ENCODE assay signal across 10 mouse cellular contexts in genomic region chr11:58200226-58200625, GRCm38 (mm10). TPM values are rescaled to one million over a fixed set of nuclear protein-coding genes. Genes with fewer than 3 reads are reported as not detected.
A peak's percentile ranks its signal among the peaks of the same experiment; 100 is the strongest.
DNase-seq lines count a peak whose midpoint lies in the region; ATAC-seq and TF ChIP-seq lines count a peak whose summit lies in the region.
"Had no signal": no experiment of that assay in that cellular context is flagged by ENCODE, and none has a peak within 500 bp of the region (broad histone marks: within the 10 kb centered on the region; RNA-seq: fewer than 3 reads in every experiment).

No protein-coding gene starts in this region.

- H3ac ChIP-seq in myocyte (ENCODE audit: control insufficient read depth, insufficient read length), result no peak overlapping the region

- TF ChIP-seq CTCF in layer of hippocampus, adult 2 months (conservative IDR thresholded peaks at IDR 0.05), result no peak

- DNase-seq in embryonic facial prominence, embryonic 10.5 days (ENCODE audit: low spot score), result no peak
- DNase-seq in layer of hippocampus, adult 2 months (ENCODE audit: low spot score in 2 of 2), result no peak
- no peak for DNase-seq in layer of hippocampus, postnatal 14 days (ENCODE audit: low spot score in 2 of 2)
- DNase-seq in induced T-regulatory cell, adult 2 months (ENCODE audit: low read depth), result peak; percentile 55
- no peak for DNase-seq in gastrocnemius, adult 8-10 months (ENCODE audit: low spot score in 2 of 2)
- DNase-seq: gastrocnemius, postnatal 10 days had no signal

- H3K4me3 ChIP-seq in embryonic facial prominence, embryonic 15.5 days (replicated peaks), result no peak overlapping the region
- no peak overlapping the region for H3K4me3 ChIP-seq in embryonic facial prominence, embryonic 10.5 days
- peak overlapping the region; percentile 72; the same call in 1 of the 2 replicates for H3K4me3 ChIP-seq in layer of hippocampus, adult 2 months
- H3K4me3 ChIP-seq in myocyte, result peak overlapping the region; percentile 39
- no peak overlapping the region for H3K4me3 ChIP-seq in kidney, embryonic 16.5 days (ENCODE audit: low read length)

- ATAC-seq in embryonic facial prominence, embryonic 15.5 days (ENCODE audit: insufficient number of reproducible peaks, low FRiP score, low TSS enrichment, low read depth), result no peak
- ATAC-seq in kidney, embryonic 16.5 days (ENCODE audit: low FRiP score, low TSS enrichment), result no peak

- no peak overlapping the region for H3K27ac ChIP-seq in embryonic facial prominence, embryonic 15.5 days (replicated peaks)
- H3K27ac ChIP-seq in embryonic facial prominence, embryonic 10.5 days (replicated peaks), result no peak overlapping the region
- H3K27ac ChIP-seq in layer of hippocampus, adult 2 months, result no peak overlapping the region
- no peak overlapping the region for H3K27ac ChIP-seq in kidney, embryonic 16.5 days (ENCODE audit: low read length)
- H3K27ac ChIP-seq: limb, embryonic 10.5 days had no signal

- no peak overlapping the region for H3K9ac ChIP-seq in embryonic facial prominence, embryonic 15.5 days
- H3K9ac ChIP-seq in kidney, embryonic 16.5 days (replicated peaks; ENCODE audit: low read length), result no peak overlapping the region

- no peaks in the 10 kb centered on the region for H3K4me1 ChIP-seq in embryonic facial prominence, embryonic 15.5 days
- peaks cover 11% of the 10 kb centered on the region; the same call in 1 of the 2 replicates for H3K4me1 ChIP-seq in embryonic facial prominence, embryonic 10.5 days
- H3K4me1 ChIP-seq in kidney, embryonic 16.5 days (ENCODE audit: insufficient read depth, low read length), result peaks cover 3% of the 10 kb centered on the region; the same call in 1 of the 2 replicates

- no peaks in the 10 kb centered on the region for H3K9me3 ChIP-seq in embryonic facial prominence, embryonic 15.5 days (replicated peaks)
- no peaks in the 10 kb centered on the region for H3K9me3 ChIP-seq in embryonic facial prominence, embryonic 10.5 days
- H3K9me3 ChIP-seq in kidney, embryonic 16.5 days (ENCODE audit: low read length), result no peaks in the 10 kb centered on the region
- H3K9me3 ChIP-seq: limb, embryonic 10.5 days had no signal

- H3K36me3 ChIP-seq in embryonic facial prominence, embryonic 15.5 days, result no peaks in the 10 kb centered on the region
- no peaks in the 10 kb centered on the region for H3K36me3 ChIP-seq in embryonic facial prominence, embryonic 10.5 days (replicated peaks)
- no peaks in the 10 kb centered on the region for H3K36me3 ChIP-seq in myocyte (ENCODE audit: control insufficient read depth, insufficient read depth)
- no peaks in the 10 kb centered on the region for H3K36me3 ChIP-seq in kidney, embryonic 16.5 days (ENCODE audit: insufficient read depth, low read length)
- H3K36me3 ChIP-seq: limb, embryonic 10.5 days had no signal

- H3K4me2 ChIP-seq in embryonic facial prominence, embryonic 15.5 days (replicated peaks), result peak overlapping the region; percentile 69; the same call in 1 of the 2 replicates
- H3K4me2 ChIP-seq in myocyte (ENCODE audit: low read depth), result no peak overlapping the region
- no peak overlapping the region for H3K4me2 ChIP-seq in kidney, embryonic 16.5 days (replicated peaks; ENCODE audit: low read depth, low read length)

- 69% methylated on average over 4 of the region's 4 CpGs for whole genome bisulfite sequencing in embryonic facial prominence, embryonic 15.5 days
- 92% methylated on average over 4 of the region's 4 CpGs for WGBS in embryonic facial prominence, embryonic 10.5 days
- 92% methylated on average over 4 of the region's 4 CpGs for WGBS in kidney, embryonic 16.5 days

- no peaks in the 10 kb centered on the region for H3K27me3 ChIP-seq in embryonic facial prominence, embryonic 15.5 days
- H3K27me3 ChIP-seq in embryonic facial prominence, embryonic 10.5 days (replicated peaks; ENCODE audit: low read depth, poor library complexity, severe bottlenecking), result no peaks in the 10 kb centered on the region
- H3K27me3 ChIP-seq in myocyte (ENCODE audit: control insufficient read depth, insufficient read depth, insufficient read length), result peaks cover 5% of the 10 kb centered on the region
- H3K27me3 ChIP-seq in kidney, embryonic 16.5 days (ENCODE audit: insufficient read depth, low read length), result no peaks in the 10 kb centered on the region

- no peak for TF ChIP-seq POLR2A in myocyte (IDR thresholded peaks at IDR 0.05; ENCODE audit: insufficient read length, low read depth)

- no peaks in the 10 kb centered on the region for H3K79me2 ChIP-seq in myocyte (ENCODE audit: control insufficient read depth, insufficient read depth)

TF ChIP-seq in myocyte, 11 proteins besides CTCF, POLR2A, EP300 and RAD21:
- TF ChIP-seq MYOD1 (IDR thresholded peaks at IDR 0.05; ENCODE audit: control insufficient read depth in 1 of 3, insufficient read length in 2 of 3, low read depth in 2 of 3), result no peak
- TF ChIP-seq USF1 (IDR thresholded peaks at IDR 0.05; ENCODE audit: low read depth), result no peak
- no peak for TF ChIP-seq POLR2AphosphoS2 (IDR thresholded peaks at IDR 0.05; ENCODE audit: insufficient read length, low read depth)
- no peak for TF ChIP-seq TCF3 (IDR thresholded peaks at IDR 0.05; ENCODE audit: insufficient read length, low read depth)
- no peak for TF ChIP-seq CEBPB (IDR thresholded peaks at IDR 0.05; ENCODE audit: insufficient read depth, poor library complexity, severe bottlenecking)
- TF ChIP-seq TCF12 (IDR thresholded peaks at IDR 0.05; ENCODE audit: insufficient read depth, poor library complexity, severe bottlenecking), result no peak
- TF ChIP-seq REST (IDR thresholded peaks at IDR 0.05; ENCODE audit: insufficient read depth, insufficient read length), result no peak
- TF ChIP-seq E2F4 (IDR thresholded peaks at IDR 0.05; ENCODE audit: insufficient read depth), result no peak
- no peak for TF ChIP-seq SRF (IDR thresholded peaks at IDR 0.05; ENCODE audit: control insufficient read depth, insufficient read length, low read depth)
- no peak for TF ChIP-seq MAX (IDR thresholded peaks at IDR 0.05; ENCODE audit: low read depth)
- no peak for TF ChIP-seq MYOG (IDR thresholded peaks at IDR 0.05; ENCODE audit: control insufficient read depth in 1 of 3, insufficient read depth in 1 of 3, insufficient read length in 2 of 3, low read depth in 2 of 3)

RNA-seq across cellular contexts. Expression of gene Irgm2, which starts 0.8 kb away (rescaled TPM):
- 3.6 and 4.7 TPM in 2 replicates for polyA plus RNA-seq in embryonic facial prominence, embryonic 15.5 days (2015; fragmentation: Nextera tagmentation; extraction: Ambion mirVana)
- 0.54 and 0.58 TPM in 2 replicates for polyA plus RNA-seq in embryonic facial prominence, embryonic 10.5 days (2016; fragmentation: Nextera tagmentation; extraction: Ambion mirVana)
- 1 to 10 TPM; 1.7 to 2.3 TPM for total RNA-seq in layer of hippocampus, adult 2 months (2021)
- 1 to 10 TPM; 1.7 to 1.9 TPM for total RNA-seq in layer of hippocampus, postnatal 14 days (2021)
- polyA plus RNA-seq in myocyte (2012; fragmentation: generic; extraction: Trizol), result 0.77 TPM
- total RNA-seq in gastrocnemius, adult 8-10 months (2022), result 10 to 100 TPM in 2 of 4 experiments, 1 to 10 TPM in 2; 8.3 to 11.3 (median 9.9) TPM
- 2.6 and 2.7 TPM in 2 replicates for polyA plus RNA-seq in kidney, embryonic 16.5 days (2015; fragmentation: Nextera tagmentation; extraction: Ambion mirVana)

RNA-seq across cellular contexts. Expression of gene Igtp, which starts 0.9 kb away (rescaled TPM):
- 8.5 and 9.0 TPM in 2 replicates for polyA plus RNA-seq in embryonic facial prominence, embryonic 15.5 days (2015; fragmentation: Nextera tagmentation; extraction: Ambion mirVana)
- 2.1 and 2.8 TPM in 2 replicates for polyA plus RNA-seq in embryonic facial prominence, embryonic 10.5 days (2016; fragmentation: Nextera tagmentation; extraction: Ambion mirVana)
- total RNA-seq in layer of hippocampus, adult 2 months (2021), result 1 to 10 TPM; 1.5 to 1.9 TPM
- total RNA-seq in layer of hippocampus, postnatal 14 days (2021), result 1 to 10 TPM in 1 of 2 experiments, under 1 TPM in 1; 0.97 to 1.3 TPM
- polyA plus RNA-seq in myocyte (2012; fragmentation: generic; extraction: Trizol), result 3.7 TPM
- total RNA-seq in gastrocnemius, adult 8-10 months (2022), result 1 to 10 TPM; 7.9 to 9.9 (median 8.3) TPM
- polyA plus RNA-seq in kidney, embryonic 16.5 days (2015; fragmentation: Nextera tagmentation; extraction: Ambion mirVana), result 4.5 and 4.8 TPM in 2 replicates

RNA-seq across cellular contexts. Expression of gene Mrpl22, which starts 28.8 kb away (rescaled TPM):
- polyA plus RNA-seq in embryonic facial prominence, embryonic 15.5 days (2015; fragmentation: Nextera tagmentation; extraction: Ambion mirVana), result 107 and 115 TPM in 2 replicates
- 143 and 146 TPM in 2 replicates for polyA plus RNA-seq in embryonic facial prominence, embryonic 10.5 days (2016; fragmentation: Nextera tagmentation; extraction: Ambion mirVana)
- 10 to 100 TPM; 31.4 to 39.5 TPM for total RNA-seq in layer of hippocampus, adult 2 months (2021)
- total RNA-seq in layer of hippocampus, postnatal 14 days (2021), result 10 to 100 TPM; 30.7 to 34.4 TPM
- 95.3 TPM for polyA plus RNA-seq in myocyte (2012; fragmentation: generic; extraction: Trizol)
- total RNA-seq in gastrocnemius, adult 8-10 months (2022), result 10 to 100 TPM; 33.9 to 39.7 (median 37.6) TPM
- polyA plus RNA-seq in kidney, embryonic 16.5 days (2015; fragmentation: Nextera tagmentation; extraction: Ambion mirVana), result 132 and 138 TPM in 2 replicates

RNA-seq across cellular contexts. Expression of gene Gemin5, which starts 31.9 kb away (rescaled TPM):
- polyA plus RNA-seq in embryonic facial prominence, embryonic 15.5 days (2015; fragmentation: Nextera tagmentation; extraction: Ambion mirVana), result 16.1 and 16.6 TPM in 2 replicates
- 39.6 and 40.5 TPM in 2 replicates for polyA plus RNA-seq in embryonic facial prominence, embryonic 10.5 days (2016; fragmentation: Nextera tagmentation; extraction: Ambion mirVana)
- total RNA-seq in layer of hippocampus, adult 2 months (2021), result 10 to 100 TPM; 18.6 to 18.7 TPM
- total RNA-seq in layer of hippocampus, postnatal 14 days (2021), result 10 to 100 TPM; 17.7 to 20.3 TPM
- polyA plus RNA-seq in myocyte (2012; fragmentation: generic; extraction: Trizol), result 18.7 TPM
- 10 to 100 TPM in 2 of 4 experiments, 1 to 10 TPM in 2; 9.0 to 11.3 (median 10.1) TPM for total RNA-seq in gastrocnemius, adult 8-10 months (2022)
- 22.5 and 24.0 TPM in 2 replicates for polyA plus RNA-seq in kidney, embryonic 16.5 days (2015; fragmentation: Nextera tagmentation; extraction: Ambion mirVana)

Comparison
In these comparisons a context has a peak if more than half of its experiments do, and no peak if none do; other contexts are left out.
1. H3K4me3 ChIP-seq: peak in layer of hippocampus, adult 2 months (single experiment) and myocyte (single experiment); none in embryonic facial prominence, embryonic 15.5 days (single experiment), embryonic facial prominence, embryonic 10.5 days (single experiment) and kidney, embryonic 16.5 days (single experiment).